Mouse (Mus musculus) E14TG2a.4 (cell line): Measurements from ENCODE around the gene Col13a1.

ENCODE experiments used
- CTCF ChIP-seq: conservative IDR thresholded peaks from 2 replicates; pipeline ENCODE4 v1.5.1; 2014; ENCODE audit warnings: low read length
- NANOG ChIP-seq: IDR thresholded peaks from 2 replicates; pipeline ENCODE4 v1.6.1; 2014; ENCODE audit warnings: borderline replicate concordance, low read length, mixed read lengths

DNA sequence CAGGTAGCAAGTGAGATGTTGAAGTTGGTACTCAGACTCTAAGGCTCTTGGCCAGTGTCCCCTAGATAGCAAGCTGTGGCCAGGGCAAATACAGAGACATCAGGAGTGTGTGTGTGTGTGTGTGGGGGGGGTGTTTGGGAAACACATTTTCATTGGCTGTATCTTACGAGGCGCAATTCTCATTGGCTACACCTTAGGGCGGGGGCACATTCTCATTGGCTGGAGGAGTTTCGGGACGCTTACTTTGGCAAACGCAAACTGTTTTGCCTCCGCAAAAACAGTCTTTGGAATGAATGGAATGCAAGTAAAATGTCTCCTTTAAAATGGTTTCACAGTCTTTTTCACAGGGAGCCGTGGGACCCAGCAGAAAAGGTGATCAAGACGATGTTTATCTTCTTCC is 148.1 kb downstream of the Col13a1 start:
- TF ChIP-seq CTCF (no peak), NANOG (no peak)
